Mouse (Mus musculus) embryonic facial prominence, embryonic 12.5 days (tissue): Measurements from ENCODE around the gene Snhg11. TPM values are rescaled to one million over a fixed set of nuclear protein-coding genes. Genes with fewer than 3 reads are reported as not detected.
A peak's percentile ranks its signal among the peaks of the same experiment; 100 is the strongest.

Source experiments
- ATAC-seq: fragments of 200-750 bp; cut with Nextera tagmentation; 2 replicates; pipeline ENCODE4 v1.8.0; 2017; ENCODE audit not compliant: insufficient number of reproducible peaks, insufficient read depth, low FRiP score, low TSS enrichment
- H3K27ac ChIP-seq: fragments of 300-500 bp; sonication (generic); 2 replicates; pipeline ENCODE4 v1.5.1; 2016; ENCODE audit warnings: mild to moderate bottlenecking
- H3K27me3 ChIP-seq: fragments of 300-500 bp; sonication (generic); 2 replicates; pipeline ENCODE4 v1.6.1; 2016; ENCODE audit warnings: mild to moderate bottlenecking, moderate library complexity
- H3K36me3 ChIP-seq: fragments of 300-500 bp; sonication (generic); 2 replicates; pipeline ENCODE4 v1.6.1; 2016; ENCODE audit warnings: mild to moderate bottlenecking
- H3K4me1 ChIP-seq: fragments of 300-500 bp; sonication (generic); 2 replicates; pipeline ENCODE4 v1.6.1; 2016
- H3K4me2 ChIP-seq: fragments of 300-500 bp; sonication (generic); replicated peaks from 2 replicates; pipeline ENCODE4 v1.6.1; 2016; ENCODE audit warnings: mild to moderate bottlenecking, moderate library complexity
- H3K4me3 ChIP-seq: fragments of 300-500 bp; sonication (generic); 2 replicates; pipeline ENCODE4 v1.5.1; 2016; ENCODE audit warnings: mild to moderate bottlenecking
- H3K9ac ChIP-seq: fragments of 300-500 bp; sonication (generic); 2 replicates; pipeline ENCODE4 v1.6.1; 2016; ENCODE audit warnings: mild to moderate bottlenecking, moderate library complexity
- H3K9me3 ChIP-seq: fragments of 300-500 bp; sonication (generic); 2 replicates; pipeline ENCODE4 v1.6.1; 2016; ENCODE audit warnings: mild to moderate bottlenecking, moderate library complexity
- WGBS: fragments of 180-500 bp; shearing (Covaris S2); methylation state at CpG from one replicate; pipeline ENCODE4 v1.1.7; 2016; 5-methylcytosine and 5-hydroxymethylcytosine counted together
- polyA plus RNA-seq: library from polyadenylated mRNA; unstranded; fragments of >200 nt; fragmentation: Nextera tagmentation; extraction: Ambion mirVana; gene quantifications from 2 replicates; pipeline ENCODE4 v1.2.1, GENCODE M21; 2016

Snhg11 gene
- polyA plus RNA-seq, 1 experiment from 2014 or later, result 18.7 TPM

- Histone ChIP-seq H3K4me3 (peak within 1 kb of the TSS; percentile 95), H3K27me3 (no peaks in the 10 kb centered on the region), H3K9ac (peak within 1 kb of the TSS; percentile 94), H3K36me3 (no peaks in the 10 kb centered on the region), H3K27ac (peak within 1 kb of the TSS; percentile 86), H3K4me1 (peaks cover 10% of the 10 kb centered on the region), H3K4me2 (peak within 1 kb of the TSS; percentile 94), H3K9me3 (no peaks in the 10 kb centered on the region)
- ATAC-seq, result peak; percentile 91
- WGBS, result under 1% methylated on average over 41 of the region's 46 CpGs
These were observed 34.2 kb downstream of the Snhg11 start, which contains the start of gene Ralgapb for GRCm38 (mm10) chr2:158409595-158410021. Gene Ralgapb, plus strand, starts transcription at chr2:158409848.

GRCm38 (mm10) chr2:158410022-158411014 lies 34.9 kb downstream of the Snhg11 start:
- peak overlapping the region; percentile 94 for H3K4me2 ChIP-seq
- WGBS, result 2% methylated on average over 65 of the region's 67 CpGs
- ATAC-seq, result peak; percentile 50

DNA sequence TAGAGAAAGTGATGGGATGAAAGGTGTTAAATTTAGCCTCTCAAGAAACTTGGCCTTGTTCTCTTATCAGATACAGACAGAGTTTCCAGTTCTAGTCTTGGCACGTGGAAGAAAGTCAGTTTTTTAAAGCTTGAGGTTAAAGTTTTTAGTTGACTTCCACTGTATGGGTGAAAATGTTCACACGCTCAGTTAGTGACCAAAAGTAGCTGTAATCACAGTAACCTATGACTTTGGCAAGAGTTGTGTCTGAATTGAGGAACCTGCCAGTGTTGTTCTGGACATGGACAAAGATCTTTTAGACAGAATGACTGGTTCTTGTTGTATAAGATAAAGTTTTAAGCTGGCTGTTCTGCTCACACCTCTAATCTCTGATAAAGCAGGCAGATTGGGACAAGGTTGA lies 37.8 kb downstream of the Snhg11 start:
- Histone ChIP-seq H3K9ac (no peak overlapping the region), H3K36me3 (no peaks in the 10 kb centered on the region), H3K9me3 (no peaks in the 10 kb centered on the region), H3K4me2 (no peak overlapping the region), H3K4me3 (no peak overlapping the region), H3K27ac (no peak overlapping the region), H3K27me3 (no peaks in the 10 kb centered on the region), H3K4me1 (peaks cover 10% of the 10 kb centered on the region)
- 82% methylated on average over 2 of the region's 2 CpGs for WGBS
- ATAC-seq, result no peak

More at GRCm38 (mm10) chr2:158410022-158411014, 34.9 kb downstream of the Snhg11 start:
- H3K4me1 ChIP-seq, result peaks cover 10% of the 10 kb centered on the region
- no peaks in the 10 kb centered on the region for H3K27me3 ChIP-seq
- no peaks in the 10 kb centered on the region for H3K9me3 ChIP-seq
- H3K36me3 ChIP-seq, result no peaks in the 10 kb centered on the region
- H3K9ac ChIP-seq, result peak overlapping the region; percentile 94
- peak overlapping the region; percentile 95 for H3K4me3 ChIP-seq
- peak overlapping the region; percentile 86 for H3K27ac ChIP-seq

DNA sequence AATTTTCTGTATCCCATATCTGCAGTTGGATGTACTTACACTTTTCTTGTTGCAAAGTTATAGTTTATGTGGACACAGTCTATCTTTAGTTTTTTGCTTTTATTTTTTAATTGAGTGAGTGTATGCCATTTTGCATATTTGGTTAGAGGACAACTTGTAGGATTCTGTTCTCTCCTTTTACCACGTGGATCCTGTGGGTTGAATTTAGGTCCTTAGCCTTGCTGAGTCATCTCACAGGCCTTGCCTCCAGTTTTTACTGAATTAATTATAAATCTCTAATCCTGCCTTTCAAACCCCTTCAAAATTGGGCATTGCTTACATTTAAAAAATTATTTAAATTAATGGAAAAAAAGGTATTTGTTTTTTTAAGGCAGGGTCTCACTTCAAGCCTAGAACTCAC lies 40.4 kb downstream of the Snhg11 start:
- no peaks in the 10 kb centered on the region for H3K36me3 ChIP-seq
- WGBS, result 86% methylated on average over 1 of the region's 1 CpGs
- no peak for ATAC-seq
- H3K27me3 ChIP-seq, result no peaks in the 10 kb centered on the region
- no peak overlapping the region for H3K4me2 ChIP-seq
- H3K4me1 ChIP-seq, result peaks cover 5% of the 10 kb centered on the region
- H3K9me3 ChIP-seq, result no peaks in the 10 kb centered on the region
- H3K4me3 ChIP-seq, result no peak overlapping the region
- H3K9ac ChIP-seq, result no peak overlapping the region
- H3K27ac ChIP-seq, result no peak overlapping the region

DNA sequence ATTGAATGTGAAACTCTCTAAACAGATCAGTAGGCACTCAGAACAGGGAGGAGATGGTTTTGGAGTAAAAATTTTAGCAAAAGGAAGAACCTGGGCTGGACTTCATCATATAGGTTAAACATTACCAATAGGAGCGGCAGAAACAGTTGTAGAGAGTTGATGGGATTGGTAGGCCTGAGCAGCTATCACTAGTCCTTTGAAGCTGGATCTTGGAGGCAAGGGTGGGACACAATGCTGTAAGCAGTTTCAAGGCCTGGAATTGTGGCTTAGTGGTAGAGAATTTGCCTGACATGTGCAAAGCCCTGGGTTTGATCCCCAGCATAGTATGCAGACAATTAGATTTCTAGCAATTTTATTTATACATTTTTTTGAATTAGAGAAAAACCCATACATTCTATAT lies 43.2 kb downstream of the Snhg11 start:
- 91% methylated on average over 1 of the region's 1 CpGs for WGBS
- no peak for ATAC-seq

More for the DNA sequence above, 43.2 kb downstream of the Snhg11 start:
- no peaks in the 10 kb centered on the region for H3K9me3 ChIP-seq
- H3K9ac ChIP-seq, result no peak overlapping the region
- H3K4me1 ChIP-seq, result no peaks in the 10 kb centered on the region
- no peaks in the 10 kb centered on the region for H3K27me3 ChIP-seq
- H3K36me3 ChIP-seq, result peaks cover 11% of the 10 kb centered on the region; the same call in 1 of the 2 replicates
- no peak overlapping the region for H3K4me2 ChIP-seq
- no peak overlapping the region for H3K4me3 ChIP-seq
- H3K27ac ChIP-seq, result no peak overlapping the region

Other genes with a start within 250 kb of the Snhg11 start
- 7.7 and 9.0 TPM in 2 replicates for gene Tgm2, start 229.2 kb upstream of the Snhg11 start, polyA plus RNA-seq
- 5.9 and 6.2 TPM in 2 replicates for gene D630003M21Rik, start 146.4 kb upstream of the Snhg11 start, polyA plus RNA-seq
- not detected in 2 replicates for gene Bpi, start 117.5 kb upstream of the Snhg11 start, polyA plus RNA-seq
- 4.2 and 4.6 TPM in 2 replicates for gene Lbp, start 69.1 kb upstream of the Snhg11 start, polyA plus RNA-seq
- 18.9 and 21.4 TPM in 2 replicates for gene Ralgapb, start 34.2 kb downstream of the Snhg11 start, polyA plus RNA-seq
- not detected in 2 replicates for gene Adig, start 127.0 kb downstream of the Snhg11 start, polyA plus RNA-seq
- gene Arhgap40, start 137.2 kb downstream of the Snhg11 start, polyA plus RNA-seq, result 0.18 and 0.26 TPM in 2 replicates
- not detected in 2 replicates for gene Slc32a1, start 235.1 kb downstream of the Snhg11 start, polyA plus RNA-seq
- 20.9 and 23.1 TPM in 2 replicates for gene Actr5, start 249.2 kb downstream of the Snhg11 start, polyA plus RNA-seq